Mouse (Mus musculus) forebrain, postnatal 0 days (tissue): ENCODE measurements around the gene Irf2. TPM values are rescaled to one million over a fixed set of nuclear protein-coding genes. Genes with fewer than 3 reads are reported as not detected.
A peak's percentile ranks its signal among the peaks of the same experiment; 100 is the strongest.

Experiments used
- ATAC-seq: fragments of 200-750 bp; cut with Nextera tagmentation; 2 replicates; pipeline ENCODE4 v1.8.0; 2017; ENCODE audit warnings: mild to moderate bottlenecking, moderate library complexity
- DNase-seq: peaks from one replicate; pipeline ENCODE4 v3.0.0-alpha.2; 2015
- H3K27ac ChIP-seq: fragments of 300-500 bp; sonication (generic); 2 replicates; pipeline ENCODE4 v1.5.1; 2014; ENCODE audit warnings: low read depth, mild to moderate bottlenecking, antibody characterized with exemption, low read length, moderate library complexity, mixed read lengths
- H3K27me3 ChIP-seq: fragments of 300-500 bp; sonication (generic); 2 replicates; pipeline ENCODE4 v1.6.1; 2014; ENCODE audit warnings: mild to moderate bottlenecking, low read length, mixed read lengths; ENCODE audit not compliant: insufficient read depth
- H3K36me3 ChIP-seq: fragments of 300-500 bp; sonication (generic); 2 replicates; pipeline ENCODE4 v1.6.1; 2014; ENCODE audit warnings: mild to moderate bottlenecking, moderate library complexity; ENCODE audit not compliant: insufficient read depth
- H3K4me1 ChIP-seq: fragments of 300-500 bp; sonication (generic); 2 replicates; pipeline ENCODE4 v1.6.1; 2014; ENCODE audit warnings: antibody characterized with exemption; ENCODE audit not compliant: insufficient read depth
- H3K4me2 ChIP-seq: fragments of 300-500 bp; sonication (generic); 2 replicates; pipeline ENCODE4 v1.6.1; 2014; ENCODE audit warnings: low read depth, mild to moderate bottlenecking, moderate library complexity
- H3K4me3 ChIP-seq: fragments of 300-500 bp; sonication (generic); 2 replicates; pipeline ENCODE4 v1.5.1; 2014; ENCODE audit warnings: low read depth, low read length, mixed read lengths
- H3K9ac ChIP-seq: fragments of 300-500 bp; sonication (generic); 2 replicates; pipeline ENCODE4 v1.6.1; 2014; ENCODE audit warnings: mild to moderate bottlenecking
- H3K9me3 ChIP-seq: fragments of 300-500 bp; sonication (generic); 2 replicates; pipeline ENCODE4 v1.6.1; 2016; ENCODE audit warnings: low read length
- CTCF ChIP-seq: sonication (generic); IDR thresholded peaks from 2 replicates; pipeline ENCODE4 v1.5.1; 2016; ENCODE audit warnings: antibody characterized with exemption, control low read depth, low read depth
- WGBS: fragments of 180-500 bp; shearing (Covaris S2); extraction: QIAGEN DNeasy Blood & Tissue Kit; methylation state at CpG from one replicate; pipeline ENCODE4 v1.1.7; 2014; 5-methylcytosine and 5-hydroxymethylcytosine counted together
- polyA plus RNA-seq: library from polyadenylated mRNA; unstranded; fragments of >200 nt; fragmentation: Nextera tagmentation; extraction: Ambion mirVana; gene quantifications from 2 replicates; pipeline ENCODE4 v1.2.1, GENCODE M21; 2015
- total RNA-seq: library from RNA; depleted of rRNA; stranded (reverse); fragments of >200 nt; gene quantifications from 2 replicates; pipeline ENCODE4 v1.2.3, GENCODE M21; 2014

Irf2 gene
- total and polyA plus RNA-seq, 2 experiments from 2014 or later: 3.0 to 9.1 TPM

DNA sequence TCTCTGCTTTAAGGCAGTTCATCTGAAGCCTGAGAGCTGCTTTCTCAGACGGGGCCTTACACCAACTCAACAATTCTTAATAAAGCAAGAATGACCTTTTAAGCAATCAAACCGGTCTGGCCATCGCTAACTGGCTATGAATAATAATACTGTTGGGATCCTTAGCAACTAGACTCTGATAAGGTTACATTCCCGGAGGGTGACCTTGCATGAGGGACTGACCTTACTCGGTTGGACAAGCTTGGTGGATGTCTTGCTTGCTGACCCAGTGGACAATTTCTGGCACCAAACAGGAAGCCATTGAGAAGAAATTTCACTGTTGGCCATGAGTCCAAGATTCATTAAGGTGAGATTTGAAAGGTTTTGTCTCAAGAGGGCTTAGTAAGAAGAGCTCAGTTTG lies 92.4 kb downstream of the Irf2 start:
- no peak overlapping the region for H3K4me2 ChIP-seq
- no peaks in the 10 kb centered on the region for H3K36me3 ChIP-seq
- H3K27ac ChIP-seq: no peak overlapping the region
- ATAC-seq (no peak), DNase-seq (no peak)
- H3K27me3 ChIP-seq: no peaks in the 10 kb centered on the region
- H3K9ac ChIP-seq: no peak overlapping the region
- 88% methylated on average over 5 of the region's 5 CpGs for WGBS
- TF ChIP-seq CTCF: no peak
- H3K4me3 ChIP-seq: no peak overlapping the region
- H3K9me3 ChIP-seq: no peaks in the 10 kb centered on the region
- H3K4me1 ChIP-seq: no peaks in the 10 kb centered on the region

DNA sequence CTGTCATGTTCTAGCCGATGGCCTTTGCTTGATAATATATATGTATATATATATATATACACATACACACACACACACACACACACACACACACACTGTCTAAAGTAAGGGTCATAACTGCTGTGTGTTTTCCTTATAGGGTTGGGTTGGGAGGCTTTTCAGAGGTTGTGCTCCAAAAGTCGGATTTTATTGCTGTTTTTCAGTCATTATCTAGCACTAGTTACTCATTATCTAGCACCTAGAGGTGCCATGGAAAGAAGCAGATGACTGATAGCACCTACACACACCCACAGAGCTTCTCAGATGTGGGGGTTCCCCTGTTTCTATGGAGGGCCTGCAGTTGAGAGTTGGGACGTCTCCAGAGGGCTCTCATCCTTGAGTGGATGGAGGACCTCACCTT lies 92.9 kb downstream of the Irf2 start:
- WGBS: 89% methylated on average over 3 of the region's 3 CpGs
- Histone ChIP-seq H3K4me3 (no peak overlapping the region), H3K9ac (no peak overlapping the region), H3K27ac (no peak overlapping the region), H3K27me3 (no peaks in the 10 kb centered on the region), H3K4me2 (no peak overlapping the region), H3K9me3 (no peaks in the 10 kb centered on the region), H3K36me3 (no peaks in the 10 kb centered on the region), H3K4me1 (no peaks in the 10 kb centered on the region)
- DNase-seq (no peak), ATAC-seq (no peak)
- no peak for TF ChIP-seq CTCF

DNA sequence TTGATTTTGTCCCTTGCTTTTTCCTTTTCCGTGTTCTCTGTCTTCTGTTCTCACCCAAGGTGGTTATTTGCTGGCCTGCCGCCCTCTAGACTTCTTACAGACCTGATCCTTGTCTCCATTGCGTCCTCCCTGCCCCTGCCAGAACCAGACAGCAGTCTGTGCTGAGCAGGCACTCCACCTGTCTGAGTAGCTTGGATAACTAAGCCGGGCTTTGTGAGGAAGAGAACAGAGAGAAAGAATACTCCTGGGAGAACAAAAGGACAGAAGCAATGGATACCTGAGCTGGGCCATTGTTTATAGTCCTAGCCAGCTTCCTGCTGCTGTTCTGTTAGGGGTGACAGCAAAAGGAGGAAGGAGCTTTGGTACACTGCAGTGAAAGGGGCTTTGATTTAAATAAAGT lies 94.2 kb downstream of the Irf2 start:
- Histone ChIP-seq H3K4me1 (no peaks in the 10 kb centered on the region), H3K4me2 (no peak overlapping the region), H3K9ac (no peak overlapping the region), H3K27ac (no peak overlapping the region), H3K9me3 (no peaks in the 10 kb centered on the region), H3K27me3 (no peaks in the 10 kb centered on the region), H3K4me3 (no peak overlapping the region), H3K36me3 (no peaks in the 10 kb centered on the region)
- WGBS: 51% methylated on average over 4 of the region's 4 CpGs
- no peak for ATAC-seq
- TF ChIP-seq CTCF: no peak
- no peak for DNase-seq

DNA sequence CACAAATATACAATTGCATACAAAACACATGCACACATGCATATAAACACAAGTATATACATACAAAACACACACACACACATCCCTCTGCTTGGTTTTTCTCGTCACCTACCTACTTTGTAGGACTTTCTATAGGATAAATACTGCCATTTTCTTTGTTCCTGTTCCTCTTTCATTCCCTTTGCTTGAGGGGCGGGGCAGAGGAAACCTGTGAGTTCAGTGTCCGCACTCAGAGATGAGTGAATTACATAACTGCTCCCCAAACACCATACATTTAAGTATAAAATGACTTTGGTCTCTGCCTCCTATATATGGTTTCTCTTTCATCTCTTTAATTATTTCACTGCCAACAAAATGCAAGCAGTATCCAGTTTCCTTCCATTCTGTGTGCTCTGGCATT lies 94.9 kb downstream of the Irf2 start:
- no peak for DNase-seq
- no peaks in the 10 kb centered on the region for H3K4me1 ChIP-seq
- H3K9me3 ChIP-seq: no peaks in the 10 kb centered on the region
- no peak for ATAC-seq
- WGBS: 92% methylated on average over 3 of the region's 3 CpGs
- no peaks in the 10 kb centered on the region for H3K27me3 ChIP-seq
- no peak overlapping the region for H3K4me2 ChIP-seq
- no peak for TF ChIP-seq CTCF
- no peak overlapping the region for H3K9ac ChIP-seq
- no peak overlapping the region for H3K4me3 ChIP-seq
- H3K27ac ChIP-seq: no peak overlapping the region
- no peaks in the 10 kb centered on the region; the same call in 1 of the 2 replicates for H3K36me3 ChIP-seq

DNA sequence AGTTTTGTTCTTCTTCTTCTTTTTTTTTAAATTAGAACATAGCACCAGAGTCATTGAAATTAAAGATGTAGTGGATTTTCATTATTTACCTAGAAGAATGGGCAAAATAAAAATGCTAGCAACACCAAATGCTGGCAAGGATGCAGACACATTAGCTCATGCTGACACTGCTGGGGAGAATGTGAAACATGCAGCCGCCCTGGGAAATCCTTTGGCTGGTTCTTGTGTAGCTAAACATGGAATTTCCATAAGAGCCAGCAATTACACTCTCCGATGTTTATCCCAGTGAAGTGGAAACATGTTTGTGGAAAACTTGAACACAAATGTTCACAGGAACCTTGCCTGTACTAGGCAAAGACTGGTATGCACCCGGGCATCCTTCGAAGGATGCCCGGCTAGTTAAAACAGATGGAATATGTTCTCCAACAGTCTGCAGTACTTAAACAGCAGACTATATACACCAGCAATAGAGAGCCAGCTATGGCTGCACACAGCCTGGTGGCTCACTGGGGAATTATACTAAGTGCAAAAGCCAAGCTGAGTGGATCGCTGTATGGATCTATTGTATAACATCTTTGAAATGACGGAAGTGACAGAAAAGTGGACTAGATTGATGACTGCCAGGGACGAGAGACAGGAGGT lies 96.6 kb downstream of the Irf2 start:
- Histone ChIP-seq H3K9me3 (no peaks in the 10 kb centered on the region), H3K4me3 (no peak overlapping the region), H3K27ac (no peak overlapping the region), H3K9ac (no peak overlapping the region), H3K4me2 (no peak overlapping the region), H3K27me3 (no peaks in the 10 kb centered on the region), H3K36me3 (no peaks in the 10 kb centered on the region; the same call in 1 of the 2 replicates), H3K4me1 (no peaks in the 10 kb centered on the region)
- TF ChIP-seq CTCF: peak; percentile 30; the same call in 1 of the 2 replicates
- DNase-seq (peak; percentile 30), ATAC-seq (peak; percentile 89)
- whole genome bisulfite sequencing: 53% methylated on average over 8 of the region's 8 CpGs

DNA sequence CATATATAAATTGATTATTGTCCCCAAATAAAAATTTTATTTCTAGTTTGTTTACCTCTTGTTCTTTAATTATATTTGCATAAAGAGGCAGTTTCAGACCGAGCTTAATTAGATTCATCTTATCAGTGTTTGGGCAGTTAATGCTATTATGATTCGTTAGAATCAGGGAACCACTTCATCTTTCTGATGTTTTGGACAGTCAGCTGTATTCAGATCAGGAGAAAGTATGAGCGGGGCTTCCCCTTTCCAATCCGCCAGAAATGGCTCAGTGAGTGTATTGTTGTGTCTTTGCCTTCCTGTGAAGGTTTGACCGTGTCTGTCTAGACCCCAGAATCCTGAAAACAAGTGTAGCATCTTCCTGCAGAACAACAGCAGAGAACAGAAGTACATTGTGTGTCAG lies 97.4 kb downstream of the Irf2 start:
- no peak for TF ChIP-seq CTCF
- Histone ChIP-seq H3K9ac (no peak overlapping the region), H3K4me1 (no peaks in the 10 kb centered on the region), H3K36me3 (no peaks in the 10 kb centered on the region; the same call in 1 of the 2 replicates), H3K27ac (no peak overlapping the region), H3K27me3 (no peaks in the 10 kb centered on the region), H3K4me2 (no peak overlapping the region), H3K4me3 (no peak overlapping the region), H3K9me3 (no peaks in the 10 kb centered on the region)
- ATAC-seq (no peak), DNase-seq (no peak)
- WGBS: 72% methylated on average over 5 of the region's 5 CpGs

DNA sequence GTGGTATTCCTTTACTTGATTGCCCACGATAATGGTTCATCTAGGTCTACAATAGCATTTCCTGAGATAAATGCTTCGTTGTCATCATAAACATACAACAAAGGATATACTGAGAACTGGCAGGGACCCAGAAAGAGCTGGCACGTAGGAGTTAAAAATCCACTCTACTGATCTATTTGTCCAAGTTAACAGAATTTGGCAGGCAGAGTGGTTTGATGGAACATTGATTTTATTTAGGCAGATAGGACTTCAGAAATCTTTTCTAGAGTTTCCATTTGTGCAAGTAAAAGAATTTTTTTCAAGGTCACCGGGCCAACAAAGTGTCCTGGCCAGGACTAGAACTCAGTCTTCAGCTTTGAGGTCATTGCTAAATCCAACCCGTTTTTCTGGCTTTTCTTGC lies 98.5 kb downstream of the Irf2 start:
- TF ChIP-seq CTCF: no peak
- no peak overlapping the region for H3K9ac ChIP-seq
- no peaks in the 10 kb centered on the region for H3K4me1 ChIP-seq
- no peaks in the 10 kb centered on the region for H3K27me3 ChIP-seq
- ATAC-seq (no peak), DNase-seq (no peak)
- 79% methylated on average over 5 of the region's 5 CpGs for WGBS
- no peak overlapping the region for H3K4me2 ChIP-seq
- H3K27ac ChIP-seq: no peak overlapping the region
- H3K4me3 ChIP-seq: no peak overlapping the region
- H3K9me3 ChIP-seq: no peaks in the 10 kb centered on the region
- H3K36me3 ChIP-seq: no peaks in the 10 kb centered on the region; the same call in 1 of the 2 replicates

DNA sequence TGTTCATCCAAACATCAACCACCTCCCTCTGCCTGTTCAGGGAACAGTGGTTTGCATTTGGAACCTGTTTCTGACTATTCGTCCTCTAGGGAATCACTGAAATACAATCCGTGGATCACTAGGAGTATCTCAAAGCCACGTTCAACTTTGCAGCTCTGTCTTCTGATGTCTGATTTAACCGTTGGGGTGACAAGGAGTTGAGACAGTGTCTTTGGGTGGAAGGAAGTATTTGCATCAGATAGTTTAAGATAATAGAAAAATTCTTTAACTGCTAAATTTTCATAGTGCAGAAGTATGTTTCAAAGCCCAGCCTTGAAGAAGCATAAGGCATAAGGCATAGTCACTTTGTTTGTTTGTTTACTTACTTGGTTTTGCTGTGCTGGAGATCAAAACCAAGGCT lies 100.9 kb downstream of the Irf2 start:
- Histone ChIP-seq H3K4me2 (no peak overlapping the region), H3K9ac (no peak overlapping the region), H3K9me3 (no peaks in the 10 kb centered on the region), H3K4me1 (no peaks in the 10 kb centered on the region), H3K27me3 (no peaks in the 10 kb centered on the region), H3K36me3 (no peaks in the 10 kb centered on the region; the same call in 1 of the 2 replicates), H3K27ac (no peak overlapping the region), H3K4me3 (no peak overlapping the region)
- no peak for ATAC-seq
- DNase-seq: no peak
- 89% methylated on average over 4 of the region's 4 CpGs for WGBS
- no peak for TF ChIP-seq CTCF
